Mouse (Mus musculus): ENCODE results near the gene Atxn1.

GRCm38 (mm10) chr13:45866615-45867245 is 98.1 kb downstream of the Atxn1 start:
- TF ChIP-seq CTCF (IDR thresholded peaks at IDR 0.05; ENCODE audit: extremely low read depth, insufficient read depth, low read length) (no peak), POLR2A (IDR thresholded peaks at IDR 0.05; ENCODE audit: extremely low read depth, insufficient read depth, low read length) (no peak)

Measured in cortical plate, adult 2 months (tissue).